Mouse (Mus musculus): ENCODE data around the gene Dapk2. TPM values are rescaled to one million over a fixed set of nuclear protein-coding genes. Genes with fewer than 3 reads are reported as not detected.
"Not testable (repeated sequence)": the region's sequence is repeated elsewhere in the genome, so short reads cannot be mapped to it uniquely, and the experiment has no call there.

Gene Dapk2
- total RNA-seq, 1 experiment from 2014 or later, result 2.5 TPM

DNA sequence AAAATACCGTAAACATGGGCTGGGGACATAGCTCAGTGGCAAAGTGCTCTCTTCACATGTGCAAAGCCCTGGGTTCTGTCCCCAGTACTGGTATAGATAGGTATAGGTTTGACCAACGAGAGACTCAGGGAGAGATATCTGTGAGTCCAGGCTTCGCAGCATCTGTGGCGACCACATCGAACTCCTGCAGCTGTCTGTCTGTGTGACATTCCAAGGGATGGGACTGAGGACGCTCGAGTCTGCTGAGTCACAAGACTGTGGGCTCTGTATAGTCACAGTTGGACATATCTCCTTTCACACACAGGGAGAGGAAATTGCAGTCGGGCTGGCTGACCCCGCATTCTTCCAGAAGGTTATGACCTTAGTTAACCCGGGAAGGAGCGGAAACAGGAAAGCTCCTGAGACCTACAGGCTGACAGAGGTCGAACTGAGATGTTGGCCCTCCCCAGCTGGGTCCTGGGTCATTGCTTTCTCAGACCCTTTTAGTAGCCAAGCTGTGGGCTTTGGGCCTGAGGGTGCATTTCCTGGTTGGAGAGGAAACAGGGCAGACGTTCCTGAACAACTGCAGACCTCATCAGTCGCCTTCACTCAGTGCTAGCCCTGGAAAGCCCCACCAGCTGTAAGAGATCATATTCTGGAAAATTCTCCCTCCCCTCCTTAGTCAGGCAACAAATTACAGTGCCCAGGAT is 118.8 kb downstream of the Dapk2 start:
- peak in 1 of 2 experiments; percentile 17; a peak in 1 of 4 replicates for ATAC-seq (replicated peaks in 1 of 2; ENCODE audit: insufficient read depth in 1 of 2, low FRiP score in 2 of 2, low TSS enrichment in 1 of 2, low read depth in 1 of 2, poor library complexity in 2 of 2, severe bottlenecking in 2 of 2)

DNA sequence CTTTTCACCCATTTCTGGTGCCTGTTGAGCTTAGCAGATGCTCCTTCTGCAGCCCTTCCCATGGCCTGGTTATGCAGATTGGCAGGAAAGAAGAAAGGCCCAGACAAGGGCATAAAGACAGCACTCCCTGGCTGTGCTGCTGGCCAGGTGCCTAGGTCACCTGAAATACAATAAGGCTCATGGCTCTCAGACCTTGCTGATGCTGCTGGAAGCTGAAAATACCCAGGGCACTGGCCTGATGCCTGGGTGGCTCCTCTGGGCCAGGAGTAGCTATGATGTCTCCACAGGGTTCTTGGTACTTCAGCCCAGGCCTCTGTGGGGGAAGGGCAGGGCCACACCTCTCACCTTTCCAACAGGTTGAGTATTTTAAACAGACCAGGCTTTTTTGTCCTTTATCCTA is 121.6 kb downstream of the Dapk2 start:
- no peak for ATAC-seq (replicated peaks in 1 of 2; ENCODE audit: insufficient read depth in 1 of 2, low FRiP score in 2 of 2, low TSS enrichment in 1 of 2, low read depth in 1 of 2, poor library complexity in 2 of 2, severe bottlenecking in 2 of 2)

DNA sequence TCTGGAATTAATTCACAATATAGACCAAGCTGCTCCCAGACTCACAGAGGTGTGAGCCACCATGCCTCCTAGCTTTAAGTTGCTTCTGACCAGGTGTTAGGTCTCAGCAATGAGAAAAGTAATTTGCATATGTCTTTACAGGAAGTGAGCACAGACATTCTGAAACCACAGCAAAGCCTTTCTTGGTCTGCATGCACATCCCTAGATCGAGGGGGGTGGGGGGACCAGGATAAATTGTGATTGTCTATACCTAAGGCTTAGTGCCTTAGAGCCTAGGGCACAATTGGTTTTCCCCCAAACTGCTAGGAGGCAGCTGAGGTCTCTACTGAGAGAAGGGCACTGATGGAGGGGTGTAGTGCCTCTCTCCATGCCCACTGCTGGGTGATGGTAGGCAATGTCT is 122.5 kb downstream of the Dapk2 start:
- ATAC-seq (replicated peaks in 1 of 2; ENCODE audit: insufficient read depth in 1 of 2, low FRiP score in 2 of 2, low TSS enrichment in 1 of 2, low read depth in 1 of 2, poor library complexity in 2 of 2, severe bottlenecking in 2 of 2), result no peak

DNA sequence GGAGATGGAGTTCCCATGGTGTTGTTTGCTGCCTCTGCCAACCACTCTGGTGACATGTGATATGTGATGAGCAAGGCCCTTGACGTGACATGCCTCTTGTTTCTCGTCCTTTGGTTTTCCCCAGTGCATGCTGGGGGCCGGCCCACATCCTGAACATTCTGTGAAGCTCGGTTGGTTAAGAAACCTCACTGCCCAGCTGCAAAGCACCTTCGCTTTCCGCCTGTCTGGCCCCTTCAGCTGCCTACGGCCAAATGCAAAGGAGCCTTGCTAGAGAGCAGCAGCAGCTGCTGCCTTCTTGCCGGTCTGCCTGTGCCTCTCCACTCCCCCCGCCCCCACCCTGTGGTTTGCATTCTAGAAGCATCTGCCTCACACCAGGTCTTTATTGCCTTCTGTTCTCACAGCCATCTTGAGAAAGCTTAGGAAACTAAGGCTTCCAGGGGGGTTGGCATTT is 123.5 kb downstream of the Dapk2 start:
- peak in 1 of 2 experiments; percentile 25; a peak in 1 of 4 replicates for ATAC-seq (replicated peaks in 1 of 2; ENCODE audit: insufficient read depth in 1 of 2, low FRiP score in 2 of 2, low TSS enrichment in 1 of 2, low read depth in 1 of 2, poor library complexity in 2 of 2, severe bottlenecking in 2 of 2)

DNA sequence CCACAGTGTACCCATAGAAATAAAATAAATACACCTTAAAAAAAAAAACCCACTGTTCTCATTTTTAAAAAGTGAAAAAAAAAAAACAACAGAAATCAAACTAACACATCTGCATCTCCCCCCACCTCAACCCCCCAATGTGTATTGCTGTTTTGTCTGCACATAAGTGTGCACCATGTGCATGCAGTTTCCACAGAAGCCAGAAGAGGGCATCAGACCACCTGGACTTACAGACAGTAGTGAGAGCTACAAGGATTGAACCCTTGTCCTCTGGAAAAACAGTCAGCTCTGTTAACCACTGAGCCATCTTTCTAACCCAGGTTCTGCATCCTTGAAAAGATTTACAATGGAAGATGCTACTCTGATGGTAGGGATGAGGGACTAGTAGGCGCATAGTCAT is 124.6 kb downstream of the Dapk2 start:
- no peak for ATAC-seq (replicated peaks in 1 of 2; ENCODE audit: insufficient read depth in 1 of 2, low FRiP score in 2 of 2, low TSS enrichment in 1 of 2, low read depth in 1 of 2, poor library complexity in 2 of 2, severe bottlenecking in 2 of 2)

DNA sequence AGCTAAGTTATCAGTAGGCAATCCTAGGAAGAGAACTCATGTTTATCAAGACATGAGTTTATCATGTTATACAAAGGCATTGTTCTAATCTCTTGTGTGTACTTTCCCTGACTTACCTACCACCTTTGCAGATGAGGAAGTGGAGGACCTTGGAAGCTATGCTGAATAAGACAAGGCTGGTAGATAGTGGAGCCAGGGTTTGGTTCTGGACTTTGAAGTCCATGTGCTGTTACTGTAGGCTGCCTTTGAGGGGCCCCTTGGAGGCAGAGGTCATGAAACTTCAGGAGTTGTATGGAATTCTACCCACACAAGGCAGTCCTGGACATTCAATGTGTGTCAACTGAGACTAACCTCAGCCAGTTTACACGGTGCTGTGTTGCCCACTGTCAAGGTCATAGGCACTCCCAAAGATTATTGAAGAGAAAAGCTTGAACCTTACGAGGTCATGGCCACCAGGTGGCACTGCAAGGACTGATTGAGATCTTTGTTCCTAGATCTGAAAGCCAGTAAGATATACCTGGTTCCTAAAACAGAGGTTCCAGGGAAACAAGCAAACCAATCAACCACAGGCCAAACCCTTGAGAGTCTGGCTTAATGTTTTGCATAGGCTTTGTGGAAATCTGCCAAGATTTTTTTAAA is 125.7 kb downstream of the Dapk2 start:
- peak; percentile 62 to 65; a peak in 2 of 4 replicates for ATAC-seq (replicated peaks in 1 of 2; ENCODE audit: insufficient read depth in 1 of 2, low FRiP score in 2 of 2, low TSS enrichment in 1 of 2, low read depth in 1 of 2, poor library complexity in 2 of 2, severe bottlenecking in 2 of 2)

- not testable (repeated sequence) for ATAC-seq (replicated peaks in 1 of 2; ENCODE audit: insufficient read depth in 1 of 2, low FRiP score in 2 of 2, low TSS enrichment in 1 of 2, low read depth in 1 of 2, poor library complexity in 2 of 2, severe bottlenecking in 2 of 2)
Observed at GRCm38 (mm10) chr9:66285241-66285640, 127.2 kb downstream of the Dapk2 start.

DNA sequence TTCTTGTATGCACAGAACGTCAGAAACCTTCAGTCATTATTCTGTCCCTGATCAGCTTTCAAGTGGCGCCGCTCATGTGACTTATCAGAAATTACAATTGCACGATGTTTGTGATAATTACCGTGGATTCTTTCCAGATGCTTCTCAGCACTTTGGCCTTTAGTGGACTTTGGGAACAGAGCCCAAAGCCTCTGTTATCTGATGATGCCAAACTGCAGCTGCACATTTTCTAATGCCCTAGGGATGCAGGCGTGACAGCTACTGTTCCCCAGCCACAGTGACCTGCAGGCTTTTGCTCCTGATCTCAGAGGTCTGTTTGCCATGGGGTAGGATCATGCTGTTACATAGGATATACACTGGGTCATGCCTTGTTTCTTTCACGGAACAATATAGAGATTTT is 127.9 kb downstream of the Dapk2 start:
- ATAC-seq (replicated peaks in 1 of 2; ENCODE audit: insufficient read depth in 1 of 2, low FRiP score in 2 of 2, low TSS enrichment in 1 of 2, low read depth in 1 of 2, poor library complexity in 2 of 2, severe bottlenecking in 2 of 2), result no peak

GRCm38 (mm10) chr9:66290727-66291126 is 132.7 kb downstream of the Dapk2 start:
- no peak for ATAC-seq (replicated peaks in 1 of 2; ENCODE audit: insufficient read depth in 1 of 2, low FRiP score in 2 of 2, low TSS enrichment in 1 of 2, low read depth in 1 of 2, poor library complexity in 2 of 2, severe bottlenecking in 2 of 2)

- no peak for ATAC-seq (replicated peaks in 1 of 2; ENCODE audit: insufficient read depth in 1 of 2, low FRiP score in 2 of 2, low TSS enrichment in 1 of 2, low read depth in 1 of 2, poor library complexity in 2 of 2, severe bottlenecking in 2 of 2)
Observed at GRCm38 (mm10) chr9:66293319-66293718, 135.3 kb downstream of the Dapk2 start.

GRCm38 (mm10) chr9:66294227-66294626 is 136.2 kb downstream of the Dapk2 start:
- no peak for ATAC-seq (replicated peaks in 1 of 2; ENCODE audit: insufficient read depth in 1 of 2, low FRiP score in 2 of 2, low TSS enrichment in 1 of 2, low read depth in 1 of 2, poor library complexity in 2 of 2, severe bottlenecking in 2 of 2)

GRCm38 (mm10) chr9:66294980-66295410 is 137.0 kb downstream of the Dapk2 start:
- ATAC-seq (replicated peaks in 1 of 2; ENCODE audit: insufficient read depth in 1 of 2, low FRiP score in 2 of 2, low TSS enrichment in 1 of 2, low read depth in 1 of 2, poor library complexity in 2 of 2, severe bottlenecking in 2 of 2), result peak; percentile 91 to 94

DNA sequence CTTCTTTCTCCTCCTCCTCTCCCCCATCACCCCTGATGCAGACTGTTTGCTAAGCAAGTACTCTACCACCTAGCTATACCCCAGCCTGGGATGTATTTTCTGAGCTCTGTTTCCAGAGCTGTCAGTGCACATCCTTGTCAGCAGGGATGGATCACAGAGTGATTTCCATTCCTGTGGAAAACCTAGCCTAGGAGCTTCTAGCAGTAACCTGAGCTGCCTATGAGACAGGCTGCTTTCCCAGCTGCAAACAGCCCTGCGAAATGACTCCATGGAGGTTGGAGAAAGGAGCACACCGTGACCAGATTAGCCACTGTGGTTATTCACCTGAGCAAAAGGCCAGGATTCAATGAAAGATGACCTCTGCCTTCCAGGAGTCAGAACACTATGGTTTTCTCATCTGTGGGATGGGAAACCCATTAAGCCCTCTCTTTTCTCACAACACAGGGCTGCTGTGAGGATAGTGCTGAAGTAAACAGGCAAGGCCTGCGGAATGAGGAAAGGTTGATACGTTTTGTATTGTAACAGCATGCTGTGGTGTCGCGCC is 137.6 kb downstream of the Dapk2 start:
- ATAC-seq (replicated peaks in 1 of 2; ENCODE audit: insufficient read depth in 1 of 2, low FRiP score in 2 of 2, low TSS enrichment in 1 of 2, low read depth in 1 of 2, poor library complexity in 2 of 2, severe bottlenecking in 2 of 2), result no peak

DNA sequence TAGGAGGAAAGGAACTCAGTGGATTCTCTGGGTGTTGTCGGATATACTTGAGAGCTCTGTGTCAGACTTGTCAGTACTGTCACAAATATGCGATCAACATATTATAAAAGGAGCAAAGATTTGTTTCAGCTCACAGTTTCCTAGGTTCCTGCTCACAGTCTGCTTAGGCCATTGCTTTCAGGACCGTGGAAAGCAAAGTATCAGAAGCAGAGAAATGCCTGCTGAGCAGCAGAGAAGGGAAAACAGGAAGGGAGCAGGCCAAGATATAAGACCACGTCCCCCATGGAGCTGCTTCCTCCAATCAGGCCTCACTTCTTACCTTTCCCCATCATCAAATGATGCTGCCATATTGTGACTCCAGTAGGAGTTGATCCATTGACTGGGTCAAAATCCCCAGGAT is 140.8 kb downstream of the Dapk2 start:
- ATAC-seq (replicated peaks in 1 of 2; ENCODE audit: insufficient read depth in 1 of 2, low FRiP score in 2 of 2, low TSS enrichment in 1 of 2, low read depth in 1 of 2, poor library complexity in 2 of 2, severe bottlenecking in 2 of 2), result no peak

DNA sequence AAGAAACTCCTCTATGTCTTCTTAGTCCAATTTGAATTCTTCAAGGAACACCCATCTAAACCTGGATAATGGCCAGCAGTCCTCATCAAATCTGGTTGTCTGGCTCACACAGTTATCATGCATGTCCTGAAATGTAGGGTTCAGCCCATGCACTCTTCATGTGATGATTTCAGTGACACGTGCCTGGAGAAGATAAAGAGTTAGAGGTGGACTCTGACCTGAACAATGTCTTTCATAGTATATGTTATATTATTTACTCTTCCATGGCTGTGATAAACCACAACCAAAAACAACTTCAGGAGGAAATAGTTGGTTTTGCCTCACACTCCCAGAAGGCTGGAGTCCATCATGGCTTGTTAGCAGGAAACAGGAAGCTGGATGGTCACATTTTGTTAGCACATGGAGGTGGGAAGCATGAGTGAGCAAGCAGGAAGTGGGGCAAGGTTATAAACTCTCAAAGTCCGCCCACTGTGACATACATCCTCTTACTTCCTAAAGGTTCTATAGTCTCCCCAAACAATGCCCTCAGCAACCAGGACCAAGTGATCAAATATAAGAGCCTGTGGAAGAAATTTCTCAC is 142.5 kb downstream of the Dapk2 start:
- ATAC-seq (replicated peaks in 1 of 2; ENCODE audit: insufficient read depth in 1 of 2, low FRiP score in 2 of 2, low TSS enrichment in 1 of 2, low read depth in 1 of 2, poor library complexity in 2 of 2, severe bottlenecking in 2 of 2), result no peak

GRCm38 (mm10) chr9:66304320-66305090 is 146.5 kb downstream of the Dapk2 start:
- ATAC-seq (replicated peaks in 1 of 2; ENCODE audit: insufficient read depth in 1 of 2, low FRiP score in 2 of 2, low TSS enrichment in 1 of 2, low read depth in 1 of 2, poor library complexity in 2 of 2, severe bottlenecking in 2 of 2), result no peak

Data from hematopoietic stem cell, adult 5-6 weeks (primary cell).